Mouse (Mus musculus) ovary, postnatal 36 days (tissue): ENCODE data around the gene Paqr8.

Source experiments
- DNase-seq: peaks from one replicate; pipeline ENCODE4 v3.0.0; 2022; ENCODE audit warnings: low spot score, mixed read lengths

Paqr8 gene

GRCm38 (mm10) chr1:20890404-20890921, at the start of gene Paqr8:
Paqr8 (plus strand) TSS chr1:20890606.
- peak; percentile 90 for DNase-seq

DNA sequence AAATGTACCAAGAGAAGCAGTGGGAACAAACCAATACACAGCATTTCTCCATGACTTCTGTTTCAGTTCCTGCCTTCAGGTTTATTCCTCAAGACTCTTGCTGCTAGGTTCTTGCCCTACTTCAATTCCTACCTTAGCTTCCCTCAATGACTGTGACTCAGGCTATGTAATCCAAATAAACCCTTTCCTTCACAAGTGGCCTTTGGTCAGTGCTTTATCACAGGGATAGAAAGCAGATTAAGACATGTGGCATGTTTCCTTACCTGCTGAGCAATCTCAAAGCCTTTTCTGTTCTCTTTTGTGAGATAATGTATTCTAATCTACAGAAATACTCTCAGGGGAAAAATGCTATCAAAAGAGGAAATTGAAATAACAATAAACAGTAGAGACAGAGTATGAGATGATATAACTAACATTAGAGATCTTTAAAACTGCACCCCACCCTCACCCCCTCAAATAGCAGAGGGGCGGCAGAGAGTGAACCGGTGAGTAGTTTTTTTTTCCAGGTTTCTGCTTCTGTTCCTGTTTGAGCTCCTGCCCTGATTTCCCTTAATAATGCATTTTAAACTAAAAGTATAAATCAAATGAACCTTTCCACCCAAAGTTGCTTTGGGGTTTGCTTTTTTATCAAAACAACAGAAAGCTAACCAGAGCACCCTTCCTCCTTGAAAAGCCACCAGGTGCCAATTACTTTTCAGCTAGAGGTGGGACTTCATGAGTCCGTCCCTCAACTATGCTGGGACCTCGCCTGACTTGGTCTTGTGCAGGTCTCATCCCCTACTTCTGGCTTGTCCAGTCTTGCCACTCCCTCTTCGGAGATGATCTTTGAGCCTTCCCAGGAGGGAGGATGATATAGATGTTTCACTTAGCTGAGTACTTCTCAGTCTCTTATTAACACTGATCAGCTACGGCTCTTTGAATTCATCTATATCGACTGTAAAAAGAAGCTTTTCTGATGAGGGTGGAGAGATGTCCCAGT, 33.2 kb upstream of the Paqr8 start:
- DNase-seq = no peak

DNA sequence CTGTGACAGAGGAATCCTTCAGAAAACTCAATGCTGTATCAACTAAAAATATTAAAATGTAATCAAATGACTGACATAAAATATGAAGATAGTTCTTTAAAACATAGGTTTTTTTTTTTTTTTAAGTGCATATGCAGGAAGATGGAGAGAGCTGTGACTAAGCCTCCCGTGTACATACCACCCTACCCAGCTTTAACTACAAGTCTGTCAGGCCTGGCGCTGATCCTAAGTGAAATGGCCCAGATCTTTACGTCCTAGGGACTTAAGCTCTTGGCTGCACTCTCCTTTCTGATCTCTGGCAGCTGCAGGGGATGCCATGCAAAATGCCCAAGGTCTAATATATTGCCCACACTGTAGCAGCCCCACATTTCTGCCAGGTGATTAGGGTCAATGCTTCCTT, 29.6 kb upstream of the Paqr8 start:
- DNase-seq = no peak

- no peak for DNase-seq
Observed at GRCm38 (mm10) chr1:20861865-20862264, 28.5 kb upstream of the Paqr8 start.

DNA sequence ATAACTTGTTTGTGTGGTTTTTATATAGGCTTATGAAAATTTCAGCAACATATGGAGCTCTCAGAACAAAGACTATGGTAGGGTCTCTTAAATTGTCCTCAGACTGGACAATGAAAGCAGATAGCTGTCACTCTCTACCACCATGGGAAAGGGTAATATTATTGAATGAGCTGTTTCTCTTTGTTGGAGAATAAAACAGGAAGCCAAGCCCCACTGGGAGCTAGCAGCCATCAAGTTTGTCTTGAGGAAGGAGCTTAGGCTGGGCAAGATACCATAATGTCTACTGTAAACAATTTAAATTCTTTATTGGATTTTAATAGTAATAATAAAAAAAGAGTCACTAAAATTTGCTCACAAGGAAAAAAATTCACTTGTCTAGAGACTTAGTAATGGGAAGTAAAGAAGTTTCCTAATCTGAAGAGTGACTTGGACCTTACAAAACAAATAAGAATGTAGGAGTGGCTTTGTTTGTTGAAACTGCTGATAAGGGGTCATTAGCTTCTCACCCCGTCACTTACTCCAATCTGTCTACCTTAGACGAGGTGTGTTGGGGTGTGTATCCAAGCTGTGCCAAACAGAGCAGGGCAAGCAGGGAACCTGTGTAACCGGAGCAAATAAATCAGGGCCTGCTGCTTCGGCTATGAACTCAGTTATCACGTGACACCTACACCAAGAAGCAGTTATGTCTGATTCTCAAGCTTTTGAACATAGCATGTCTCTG, 26.8 kb upstream of the Paqr8 start:
- DNase-seq = no peak

DNA sequence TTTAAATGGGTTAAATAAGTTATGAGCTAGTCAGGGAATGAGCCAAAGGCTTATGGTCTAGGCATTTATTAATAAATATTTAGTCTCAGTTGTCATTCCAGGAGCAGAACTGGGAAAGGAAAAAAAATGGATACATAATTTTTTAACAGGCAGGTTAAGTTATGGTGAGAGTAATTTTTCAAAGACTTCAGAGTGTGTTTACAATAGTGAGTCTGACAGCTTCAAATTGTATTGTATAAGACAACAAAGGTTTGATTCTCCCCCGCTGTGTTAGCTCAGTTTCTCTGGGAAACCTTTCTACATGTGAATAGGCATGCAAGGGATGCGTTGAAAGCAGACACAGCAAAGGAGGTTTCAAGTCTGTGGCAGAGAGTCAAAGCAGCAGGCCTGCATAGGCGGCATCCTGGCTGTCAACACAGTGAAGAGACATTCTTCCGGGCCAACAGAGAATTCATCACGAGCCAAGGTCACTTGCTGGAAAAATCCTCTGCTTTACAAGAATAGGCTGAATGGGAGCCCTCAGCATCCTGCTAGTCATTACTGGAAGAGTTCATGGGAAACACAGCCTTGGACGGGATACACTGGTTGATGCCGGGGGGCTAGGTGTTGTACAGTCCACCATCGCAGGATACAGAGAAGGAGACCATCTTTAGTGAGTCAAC, 23.0 kb upstream of the Paqr8 start:
- no peak for DNase-seq

GRCm38 (mm10) chr1:20868036-20868435, 22.4 kb upstream of the Paqr8 start:
- DNase-seq = no peak

DNA sequence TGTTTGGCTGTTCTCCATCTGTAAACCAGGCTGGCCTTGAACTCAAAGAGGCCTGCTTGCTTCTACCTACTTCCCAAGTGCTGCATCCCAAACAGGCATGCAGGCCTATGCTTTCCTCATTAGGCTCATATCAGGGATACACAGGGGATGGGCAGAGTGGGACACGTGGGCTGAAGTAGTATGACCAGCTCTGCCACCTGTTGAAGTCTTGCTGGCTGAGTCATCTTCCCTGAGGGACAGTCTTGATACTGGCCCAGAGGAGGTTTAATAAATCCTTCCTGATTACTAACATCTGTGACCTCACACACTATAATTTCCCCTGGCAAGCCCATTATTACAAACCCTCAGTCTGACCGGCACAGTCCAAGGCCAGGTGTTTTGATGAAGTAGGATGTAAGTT, 19.5 kb upstream of the Paqr8 start:
- no peak for DNase-seq

- DNase-seq = no peak
Observed at GRCm38 (mm10) chr1:20872496-20872895, 17.9 kb upstream of the Paqr8 start.

DNA sequence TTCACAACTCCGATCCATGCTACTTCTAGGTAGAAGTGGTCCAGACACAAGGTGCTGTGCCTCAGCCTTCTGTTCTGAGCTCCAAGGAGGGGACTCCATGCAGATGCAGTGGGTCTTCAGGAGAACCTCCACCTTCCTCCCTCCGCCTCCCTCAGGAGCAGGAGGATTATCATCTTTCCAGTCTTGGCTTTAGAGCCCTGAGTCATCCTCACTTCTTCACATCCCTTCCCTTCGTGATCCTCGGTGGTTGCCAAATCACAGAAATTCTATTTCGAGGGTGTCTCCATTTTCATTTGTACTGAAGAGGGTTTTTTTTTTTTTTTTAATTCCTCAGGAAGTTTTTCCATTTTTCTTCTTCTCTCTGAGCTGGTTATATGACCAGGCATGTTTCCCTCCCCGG, 16.3 kb upstream of the Paqr8 start:
- DNase-seq = no peak

DNA sequence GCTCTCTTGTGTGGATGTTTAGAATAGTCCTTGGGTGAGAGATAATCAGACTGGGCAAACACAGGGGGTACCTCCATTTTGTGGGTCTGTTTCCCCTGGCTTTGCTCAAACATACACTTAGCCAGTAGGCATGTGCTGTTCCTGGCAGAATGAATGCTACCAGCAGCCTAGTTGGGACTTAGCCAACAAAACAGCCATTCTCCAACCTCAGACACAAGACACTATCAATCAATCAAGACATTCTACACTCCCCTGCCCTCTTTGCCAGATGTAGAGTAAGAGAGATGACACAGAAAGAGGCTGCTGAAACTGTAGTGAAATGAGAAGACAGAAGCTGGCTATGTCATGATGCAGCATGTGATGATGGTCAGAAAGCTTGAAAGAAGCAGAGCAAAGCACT, 13.1 kb upstream of the Paqr8 start:
- no peak for DNase-seq

DNA sequence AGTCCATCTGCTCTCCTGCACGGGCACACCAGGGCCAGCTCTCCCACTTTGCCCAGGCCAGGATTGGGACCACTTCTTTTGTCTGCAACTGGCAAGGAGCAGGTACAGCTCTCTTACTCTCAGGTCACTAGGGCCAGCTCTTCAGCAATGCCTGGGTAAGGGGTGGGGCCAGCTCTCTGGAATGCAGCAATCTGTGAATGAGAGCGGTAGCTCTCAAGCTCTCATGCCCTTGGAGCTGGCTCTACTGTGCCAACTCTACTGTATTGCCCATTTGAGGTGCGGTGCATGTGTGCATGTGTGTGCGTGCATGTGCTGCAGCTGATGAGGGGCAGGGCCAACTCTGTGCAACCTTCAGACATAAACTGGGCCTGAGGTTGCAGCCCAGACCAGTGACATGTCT, 11.0 kb upstream of the Paqr8 start:
- no peak for DNase-seq

DNA sequence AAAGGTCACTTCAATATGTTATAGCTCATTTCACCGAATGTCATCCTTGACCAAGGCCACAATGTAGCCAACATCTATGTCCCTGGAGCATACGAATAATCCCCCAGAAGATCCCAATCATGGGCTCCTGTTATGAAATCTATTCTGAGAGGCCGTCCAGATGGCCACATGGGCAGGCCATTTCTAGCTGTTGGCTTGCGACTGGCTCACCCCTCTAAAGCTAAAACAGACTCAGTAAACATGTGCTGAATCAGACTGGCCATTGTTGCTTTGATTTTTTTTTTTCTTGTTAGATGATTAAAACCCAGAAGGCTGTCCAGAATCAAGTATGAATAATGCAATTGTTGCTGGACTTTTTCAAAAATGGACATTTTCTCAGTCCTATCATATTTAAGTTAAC, 7.3 kb upstream of the Paqr8 start:
- no peak for DNase-seq

GRCm38 (mm10) chr1:20889677-20890403, 566 bp upstream of the Paqr8 start:
- DNase-seq = no peak

- peak; percentile 73 for DNase-seq
Observed at GRCm38 (mm10) chr1:20890941-20891399, 564 bp downstream of the Paqr8 start.

GRCm38 (mm10) chr1:20893059-20893458, 2.7 kb downstream of the Paqr8 start:
- DNase-seq = no peak

DNA sequence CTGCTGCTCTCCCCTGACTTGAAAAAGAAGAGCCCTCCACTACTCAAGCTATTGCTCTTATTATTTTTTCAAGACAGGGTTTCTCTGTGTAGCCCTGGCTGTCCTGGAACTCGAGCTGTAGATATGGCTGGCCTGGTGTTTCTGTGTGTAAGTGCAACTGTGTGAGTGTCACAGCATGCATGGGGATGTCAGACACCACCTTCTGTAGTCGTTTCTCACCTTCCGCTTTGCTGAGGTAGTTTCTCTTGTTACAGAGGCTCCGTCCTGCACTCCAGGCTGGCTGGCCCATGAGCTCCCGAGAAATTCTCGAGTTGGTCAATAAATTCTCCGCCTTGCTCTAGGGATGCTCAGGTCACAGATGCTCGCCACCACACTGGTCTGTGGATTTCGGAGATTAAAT, 8.0 kb downstream of the Paqr8 start:
- DNase-seq = no peak

DNA sequence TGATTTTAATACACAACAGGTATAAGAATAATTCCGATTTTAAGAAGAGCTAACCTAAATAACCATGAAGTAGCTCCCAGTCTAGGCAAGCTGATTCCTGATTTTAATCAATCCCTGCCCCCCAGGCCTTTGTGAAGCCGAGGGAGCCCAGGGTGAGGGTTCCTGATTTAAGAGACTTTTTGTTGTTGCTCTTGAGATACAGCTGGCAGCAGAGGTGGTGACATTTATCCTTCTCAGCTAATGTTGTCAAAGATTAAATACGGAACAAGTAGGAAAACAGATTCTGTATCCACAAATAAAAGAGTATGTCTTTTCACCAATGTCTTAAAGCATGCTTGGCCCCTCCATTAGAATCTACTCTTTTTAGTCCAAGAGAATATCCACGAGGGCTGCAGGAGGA, 9.9 kb downstream of the Paqr8 start:
- DNase-seq = no peak

- no peak for DNase-seq
Observed at GRCm38 (mm10) chr1:20905501-20906127, 15.2 kb downstream of the Paqr8 start.

GRCm38 (mm10) chr1:20906128-20906515, 15.7 kb downstream of the Paqr8 start:
- no peak for DNase-seq

DNA sequence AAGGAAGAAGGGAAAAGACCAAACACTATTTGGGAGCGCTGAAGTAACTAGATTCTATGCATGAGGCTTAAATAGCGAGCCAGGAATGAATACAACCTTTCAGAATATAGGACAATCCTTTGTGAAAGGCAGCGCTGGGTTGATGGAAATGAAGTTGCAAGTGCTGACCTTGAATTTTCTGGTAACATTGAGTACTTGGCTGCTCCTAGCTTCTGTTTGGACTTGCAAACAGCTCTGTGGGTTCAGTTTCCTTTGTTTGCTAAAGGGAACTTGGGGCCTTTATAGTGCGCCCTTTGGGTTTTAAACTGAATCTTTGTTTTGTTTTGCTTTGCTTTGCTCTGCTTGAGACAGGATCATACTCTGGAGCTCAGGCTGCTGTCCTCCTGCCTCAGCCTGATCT, 18.1 kb downstream of the Paqr8 start:
- DNase-seq = no peak
